Mouse (Mus musculus) Patski (cell line): ENCODE results near the gene L3mbtl1. TPM values are rescaled to one million over a fixed set of nuclear protein-coding genes. Genes with fewer than 3 reads are reported as not detected.

Source experiments
- ATAC-seq: fragments of 100-300 bp; one replicate; pipeline ENCODE4 v1.8.0; 2021
- CTCF ChIA-PET: fragments of 350-600 bp; sonication (Branson Sonifier 250); formaldehyde crosslinking; loops from one replicate; lab custom pipeline; 2022; ENCODE audit warnings: inconsistent platforms; lab: Charles Lee
- POLR2A ChIA-PET: fragments of 350-600 bp; sonication (Branson Sonifier 250); formaldehyde crosslinking; loops from one replicate; lab custom pipeline; 2022; ENCODE audit warnings: antibody characterized with exemption, inconsistent platforms; lab: Charles Lee
- DNase-seq: peaks from one replicate; pipeline ENCODE4 v3.0.0-alpha.2; 2011; ENCODE audit warnings: low read depth, low spot score
- H3K27me3 ChIP-seq: fragments of 371-371 bp; one replicate; pipeline ENCODE4 v1.5.1; 2021
- CTCF ChIP-seq: fragments of 100-300 bp; IDR thresholded peaks from one replicate; pipeline ENCODE4 v1.5.1; 2021
- in situ Hi-C: fragments of 300-500 bp; cut with MboI; formaldehyde crosslinking; loops from 3 replicates; pipeline ENCODE4 v1.11.1; 2018; ENCODE audit warnings: low pct_unique_long_range_greater_than_20kb, mixed read lengths
- polyA plus RNA-seq: library from polyadenylated mRNA; unstranded; gene quantifications from one replicate; pipeline ENCODE4 v1.2.3, GENCODE M21; 2021

L3mbtl1 gene
- polyA plus RNA-seq, 1 experiment from 2014 or later: 0.09 TPM

- ChIA-PET POLR2A (no interaction called here), CTCF (no interaction called here)
- no peak for TF ChIP-seq CTCF
- no peak for DNase-seq
- ATAC-seq: no peak
- H3K27me3 ChIP-seq: no peaks in the 10 kb centered on the region
- in situ Hi-C loops: no loop called here
These were observed 7.6 kb upstream of the L3mbtl1 start for GRCm38 (mm10) chr2:162935700-162936099.

GRCm38 (mm10) chr2:162939562-162939961 is 3.7 kb upstream of the L3mbtl1 start:
- H3K27me3 ChIP-seq: no peaks in the 10 kb centered on the region
- ATAC-seq (no peak), DNase-seq (no peak)
- ChIA-PET CTCF (interaction anchor here (0.7 kb wide), 1 partner anchor 109 kb away, joined by 3 read pairs; no protein-coding TSS in a partner anchor), POLR2A (no interaction called here)
- in situ Hi-C loops: no loop called here
- no peak for TF ChIP-seq CTCF

- no peak for ATAC-seq
- TF ChIP-seq CTCF: no peak
- DNase-seq: no peak
- POLR2A ChIA-PET: no interaction called here
- in situ Hi-C loops: no loop called here
- H3K27me3 ChIP-seq: no peaks in the 10 kb centered on the region
- CTCF ChIA-PET: no interaction called here
These were observed 659 bp downstream of the L3mbtl1 start for GRCm38 (mm10) chr2:162943931-162944330.

DNA sequence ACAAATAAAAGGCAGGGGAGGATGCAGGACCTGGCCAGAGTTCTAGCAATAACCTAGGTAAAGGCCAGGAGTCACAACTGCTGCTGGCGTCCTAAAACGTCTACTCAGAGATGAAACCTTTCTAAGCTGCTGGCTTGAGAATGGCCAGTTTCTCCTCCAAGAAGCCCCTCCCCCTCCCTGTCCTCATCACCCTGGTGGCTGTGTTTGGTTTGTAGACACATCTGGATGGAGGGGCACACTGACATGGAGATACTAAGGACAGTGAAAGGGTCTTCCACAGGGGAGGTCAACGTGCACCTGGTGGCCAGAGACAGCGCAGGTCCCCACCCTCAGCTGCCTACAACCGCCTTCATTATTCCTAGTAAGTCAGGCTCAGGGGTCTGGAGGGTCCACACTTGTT is 3.7 kb downstream of the L3mbtl1 start:
- ATAC-seq: no peak
- TF ChIP-seq CTCF: no peak
- CTCF ChIA-PET: no interaction called here
- POLR2A ChIA-PET: no interaction called here
- in situ Hi-C loops: no loop called here
- DNase-seq: no peak
- H3K27me3 ChIP-seq: no peaks in the 10 kb centered on the region

GRCm38 (mm10) chr2:162947736-162948135 is 4.5 kb downstream of the L3mbtl1 start:
- ATAC-seq: no peak
- no peaks in the 10 kb centered on the region for H3K27me3 ChIP-seq
- in situ Hi-C loops: no loop called here
- no peak for TF ChIP-seq CTCF
- no peak for DNase-seq
- POLR2A ChIA-PET: no interaction called here
- CTCF ChIA-PET: no interaction called here

DNA sequence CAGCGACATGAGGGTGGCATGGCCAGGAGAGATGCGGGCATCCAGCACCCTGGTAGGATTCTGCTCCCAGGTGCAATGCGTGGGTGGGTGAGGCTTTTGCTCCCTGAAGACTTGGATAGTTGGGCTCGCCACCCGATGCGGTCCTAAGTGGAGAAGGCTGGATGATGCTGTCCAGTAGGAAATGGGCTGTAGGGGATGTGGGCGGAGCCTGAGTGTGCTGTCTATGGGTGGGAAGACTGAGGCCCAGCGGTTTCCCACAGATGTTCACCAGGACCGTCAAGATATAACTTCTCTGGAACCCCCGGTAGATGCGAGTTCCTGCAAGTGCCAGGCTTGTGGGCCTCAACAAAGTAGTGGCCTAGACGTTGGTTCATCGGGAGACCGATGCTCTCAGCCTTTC is 4.9 kb downstream of the L3mbtl1 start:
- ChIA-PET POLR2A (no interaction called here), CTCF (no interaction called here)
- DNase-seq: no peak
- TF ChIP-seq CTCF: no peak
- H3K27me3 ChIP-seq: no peaks in the 10 kb centered on the region
- in situ Hi-C loops: no loop called here
- no peak for ATAC-seq

DNA sequence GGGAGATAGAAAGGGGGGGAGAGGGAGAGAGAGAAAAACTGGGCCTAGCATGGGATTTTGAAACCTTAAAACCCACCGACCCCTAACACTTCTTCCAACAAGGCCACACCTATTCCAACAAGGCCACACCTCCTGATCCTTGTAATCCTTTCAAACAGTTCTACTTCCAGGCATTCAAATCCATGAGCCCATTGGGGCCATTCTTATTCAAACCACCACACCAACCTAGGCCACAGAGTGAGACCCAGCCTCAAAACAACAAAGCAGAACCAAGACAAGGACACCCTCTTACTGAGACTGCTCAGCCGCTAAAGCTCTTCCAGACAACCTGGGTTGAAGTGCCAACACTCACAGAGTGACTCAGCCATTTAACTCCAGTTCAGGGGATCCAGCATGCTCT is 7.5 kb downstream of the L3mbtl1 start:
- no peak for TF ChIP-seq CTCF
- CTCF ChIA-PET: no interaction called here
- DNase-seq (no peak), ATAC-seq (peak; percentile 47)
- POLR2A ChIA-PET: no interaction called here
- H3K27me3 ChIP-seq: no peaks in the 10 kb centered on the region
- in situ Hi-C loops: no loop called here

DNA sequence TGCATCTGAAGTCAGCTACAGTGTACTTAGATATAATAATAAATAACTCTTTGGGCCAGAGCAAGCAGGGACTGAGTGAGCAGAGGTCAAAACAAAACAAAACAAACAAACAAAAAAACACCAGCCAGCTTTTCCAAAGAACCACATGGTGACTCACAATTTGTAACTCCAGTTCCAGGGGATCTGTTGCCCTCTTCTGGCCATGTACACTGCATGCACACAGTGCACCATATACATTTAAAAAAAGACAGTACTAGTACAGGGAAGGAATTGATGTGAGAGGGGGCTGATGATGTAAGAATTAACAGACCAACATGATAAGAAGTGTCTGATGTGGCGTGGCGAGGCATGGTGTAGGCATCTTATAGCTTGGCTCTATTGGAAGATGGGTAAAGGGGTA is 13.6 kb downstream of the L3mbtl1 start:
- ChIA-PET CTCF (interaction anchor here (0.9 to 3.9 kb wide), 5 partner anchors 9 to 42 kb away, joined by 3 to 16 read pairs (median 3); no protein-coding TSS in a partner anchor), POLR2A (no interaction called here)
- TF ChIP-seq CTCF: no peak
- no peak for ATAC-seq
- H3K27me3 ChIP-seq: no peaks in the 10 kb centered on the region
- in situ Hi-C loops: no loop called here
- DNase-seq: no peak

DNA sequence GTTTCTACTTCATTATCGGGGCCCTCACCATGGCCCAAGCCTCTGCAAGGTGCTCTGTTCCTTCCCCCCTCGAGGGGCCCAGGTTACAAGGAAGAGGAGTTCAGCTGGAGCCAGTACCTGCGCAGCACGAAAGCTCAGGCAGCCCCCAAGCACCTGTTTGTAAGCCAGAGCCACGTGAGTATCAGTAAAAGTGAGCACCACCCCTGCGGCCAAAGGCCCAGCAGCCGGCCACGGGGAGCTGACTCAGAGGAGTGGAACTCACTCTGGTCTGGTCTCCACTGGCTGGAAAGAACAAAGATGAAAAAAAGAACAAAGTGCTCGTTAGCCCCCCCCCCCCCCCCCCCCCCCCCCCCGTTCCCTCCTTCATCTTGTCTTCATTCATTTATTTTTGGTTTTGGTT is 18.0 kb downstream of the L3mbtl1 start:
- ATAC-seq (peak; percentile 90), DNase-seq (peak; percentile 42)
- no peak for TF ChIP-seq CTCF
- ChIA-PET CTCF (interaction anchor here (1.3 kb wide), 1 partner anchor 23 kb away, joined by 4 read pairs; no protein-coding TSS in a partner anchor), POLR2A (interaction anchor here (0.7 to 1.0 kb wide), 2 partner anchors 31 to 88 kb away, joined by 3 to 4 read pairs; no protein-coding TSS in a partner anchor)
- in situ Hi-C loops: loop anchor here (5.0 kb wide), 1 partner anchor 34 kb away; no protein-coding TSS in a partner anchor
- H3K27me3 ChIP-seq: no peaks in the 10 kb centered on the region

DNA sequence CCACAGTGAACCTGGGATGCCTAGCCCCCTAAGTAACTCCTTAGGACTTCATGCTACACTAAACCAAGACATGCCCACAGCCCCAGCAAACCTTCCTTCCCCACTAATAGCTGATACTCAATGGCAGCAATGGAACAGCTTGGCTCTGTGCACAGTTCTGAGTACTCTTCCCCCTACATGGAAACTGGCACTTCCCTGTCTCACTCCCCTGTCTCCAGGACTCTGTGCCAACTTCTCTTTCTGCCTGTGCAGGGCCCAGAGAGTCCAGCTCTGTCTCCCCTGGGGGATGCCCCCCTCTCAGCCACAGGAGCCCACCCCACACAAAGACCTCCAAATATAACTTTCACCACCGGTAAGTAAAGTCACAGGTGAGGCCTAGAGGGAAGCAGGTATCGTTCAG is 23.5 kb downstream of the L3mbtl1 start:
- in situ Hi-C loops: loop anchor here (5.0 kb wide), 1 partner anchor 36 kb away; no protein-coding TSS in a partner anchor
- ChIA-PET CTCF (interaction anchor here (1.0 kb wide), 1 partner anchor 10 kb away, joined by 3 read pairs; no protein-coding TSS in a partner anchor), POLR2A (interaction anchor here (1.8 kb wide), 1 partner anchor 11 kb away, joined by 4 read pairs; no protein-coding TSS in a partner anchor)
- H3K27me3 ChIP-seq: no peaks in the 10 kb centered on the region
- TF ChIP-seq CTCF: no peak
- DNase-seq (no peak), ATAC-seq (no peak)

DNA sequence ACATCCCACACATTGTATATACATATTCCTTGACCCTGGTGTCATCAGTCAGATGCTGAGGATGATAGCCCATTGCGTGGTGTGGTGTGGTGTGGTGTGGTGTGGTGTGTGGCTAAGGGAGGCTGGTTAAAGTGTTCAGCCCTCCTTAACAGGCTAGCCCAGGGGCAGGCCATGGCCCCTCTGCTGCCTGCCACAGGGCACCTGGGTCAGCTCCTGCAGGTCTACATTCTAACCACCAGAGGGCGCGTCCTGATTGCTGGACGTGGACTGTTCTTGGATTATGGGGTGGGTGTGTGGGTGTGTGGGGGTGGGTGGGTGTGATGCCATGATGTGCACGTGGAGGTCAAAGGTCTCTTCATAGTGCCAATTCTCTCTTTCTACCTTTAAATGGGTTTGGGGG is 25.1 kb downstream of the L3mbtl1 start:
- in situ Hi-C loops: loop anchor here (5.0 kb wide), 1 partner anchor 34 kb away; no protein-coding TSS in a partner anchor
- ChIA-PET POLR2A (interaction anchor here (1.8 kb wide), 1 partner anchor 13 kb away, joined by 4 read pairs; no protein-coding TSS in a partner anchor), CTCF (interaction anchor here (0.7 to 1.8 kb wide), 5 partner anchors 9 to 32 kb away, joined by 3 to 7 read pairs (median 3); no protein-coding TSS in a partner anchor)
- H3K27me3 ChIP-seq: no peaks in the 10 kb centered on the region
- no peak for ATAC-seq
- no peak for DNase-seq
- TF ChIP-seq CTCF: no peak
